Mouse (Mus musculus) frontal cortex, postnatal 14 days (tissue): Measurements from ENCODE around the gene Errfi1.

ENCODE experiments used
- DNase-seq, 2 experiments: peaks; one replicate each; pipeline ENCODE4 v3.0.0; 2022; ENCODE audit warnings: low spot score in 2 of 2

Errfi1 gene

DNA sequence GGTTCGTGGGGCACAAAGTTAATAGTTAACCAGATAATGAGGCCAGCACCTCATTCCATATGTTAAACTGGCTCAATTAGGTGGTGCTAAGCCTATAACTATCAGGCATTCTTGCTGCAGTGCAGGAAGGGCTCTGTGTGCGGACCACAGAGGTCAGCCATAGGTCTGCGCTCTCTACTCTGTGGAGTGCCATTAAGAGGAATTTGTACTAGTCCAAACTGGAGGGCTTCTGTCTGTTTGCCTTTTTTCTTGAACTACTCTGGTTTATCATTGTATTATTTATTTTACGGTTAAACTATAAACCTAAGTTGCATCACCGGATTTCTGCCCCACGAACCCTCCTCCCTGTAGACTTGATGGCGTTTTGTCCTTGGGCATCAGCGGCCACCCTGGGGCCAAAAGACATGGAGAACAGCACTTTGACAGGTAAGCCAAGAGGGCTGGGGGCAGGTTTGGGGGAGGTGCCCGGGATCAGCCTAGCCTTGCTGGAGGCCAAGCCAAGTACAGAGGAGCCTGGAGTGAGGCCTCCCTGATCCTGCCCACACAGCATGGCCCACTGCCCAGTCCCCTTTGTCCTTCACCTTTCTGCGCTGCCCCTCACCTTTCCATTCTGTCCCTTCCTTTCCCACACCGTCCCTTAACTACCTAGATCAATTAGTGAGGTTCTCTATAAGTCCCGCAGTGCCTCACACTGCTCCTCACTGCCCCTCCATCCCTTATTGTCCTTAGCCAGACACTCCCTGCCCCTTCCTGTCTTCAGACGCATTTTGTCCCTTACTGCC is at the start of gene Errfi1:
TSS of gene Errfi1 (plus strand) at position 240 of the 782 bp plus-strand sequence.
- DNase-seq, result no peak

DNA sequence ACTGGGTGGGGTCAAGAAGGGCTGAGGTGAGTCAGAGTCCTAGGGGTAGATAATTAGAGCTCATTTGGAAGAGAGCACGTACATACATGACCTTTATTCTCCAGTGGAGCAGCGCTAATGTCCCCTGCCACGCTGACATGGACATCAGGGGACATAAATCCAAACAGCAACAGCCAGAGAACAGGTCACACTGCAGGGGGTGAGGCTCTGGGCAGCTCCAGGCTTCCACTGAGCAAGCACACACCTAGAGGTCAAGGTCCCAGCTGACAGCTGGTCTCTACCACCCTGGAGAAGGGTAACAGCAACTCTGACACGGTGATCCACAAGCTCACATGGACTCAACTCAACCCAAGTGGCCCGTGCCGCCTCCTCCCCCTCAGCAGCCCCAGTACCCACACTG is 49.5 kb upstream of the Errfi1 start:
- no peak for DNase-seq

DNA sequence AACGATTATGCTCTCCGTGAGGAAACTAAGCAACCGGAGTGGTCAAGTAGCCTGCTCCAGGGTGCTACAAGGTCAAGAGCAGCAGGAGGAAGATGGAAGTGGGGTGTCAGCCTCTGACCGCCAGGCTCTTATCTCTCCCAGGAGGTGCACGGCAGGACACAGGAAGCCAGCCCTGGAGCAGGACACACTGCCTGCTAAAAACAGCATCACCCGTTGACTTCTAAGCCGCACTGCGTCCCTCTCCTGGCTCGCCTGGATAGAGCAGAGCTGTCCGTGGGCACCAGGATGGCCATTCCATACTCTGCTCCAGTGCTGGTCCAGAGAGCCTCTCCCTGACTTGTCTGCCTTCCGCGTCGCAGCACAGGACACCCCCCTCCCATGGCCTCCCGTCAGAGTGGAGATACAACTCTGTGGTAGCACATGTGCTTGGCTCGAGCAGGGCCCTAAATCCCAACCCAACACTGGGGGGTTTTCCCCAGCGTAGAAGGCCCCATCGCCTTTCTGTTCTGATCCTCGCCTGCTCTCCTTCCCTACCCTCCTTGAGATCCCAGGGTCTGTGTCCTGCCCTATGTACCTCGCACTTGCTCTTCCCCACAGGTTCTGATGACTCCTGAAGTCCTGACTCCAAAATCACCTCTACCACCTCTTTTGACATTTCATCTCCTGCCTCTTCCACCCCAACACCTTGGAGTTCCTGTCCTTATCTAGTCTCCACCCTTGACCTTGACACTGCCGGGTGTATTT is 45.8 kb upstream of the Errfi1 start:
- no peak for DNase-seq

GRCm38 (mm10) chr4:150808471-150808847 is 45.3 kb upstream of the Errfi1 start:
- DNase-seq, result no peak

- DNase-seq, result no peak
Measured at GRCm38 (mm10) chr4:150809323-150809722, 44.4 kb upstream of the Errfi1 start.

- no peak for DNase-seq
Measured at GRCm38 (mm10) chr4:150815144-150815543, 38.6 kb upstream of the Errfi1 start.

DNA sequence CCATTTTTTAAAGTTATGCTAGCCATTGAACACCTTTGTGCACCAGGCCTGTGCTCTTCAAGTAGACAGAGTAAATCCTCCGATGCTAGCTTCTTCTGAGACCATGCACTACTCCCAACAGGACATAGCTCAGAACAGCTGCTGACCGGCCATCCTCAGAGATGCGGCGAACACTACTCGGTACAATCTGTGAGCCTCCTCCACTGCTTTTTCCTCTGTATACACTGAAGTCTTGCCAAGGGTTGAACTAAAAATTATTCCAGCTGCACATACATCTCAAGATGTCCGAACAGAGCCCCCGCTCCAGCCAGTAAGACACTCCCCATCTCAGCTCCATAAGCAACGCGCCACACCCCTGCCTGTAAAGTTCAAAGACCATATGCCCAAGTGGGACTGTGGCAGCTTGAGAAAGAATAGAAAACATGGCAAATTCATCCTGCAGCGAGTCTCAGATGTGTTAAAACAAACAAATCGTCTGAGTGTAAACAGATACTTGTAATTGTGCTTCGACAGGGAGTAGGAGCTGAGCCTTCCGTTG is 37.2 kb upstream of the Errfi1 start:
- no peak for DNase-seq

DNA sequence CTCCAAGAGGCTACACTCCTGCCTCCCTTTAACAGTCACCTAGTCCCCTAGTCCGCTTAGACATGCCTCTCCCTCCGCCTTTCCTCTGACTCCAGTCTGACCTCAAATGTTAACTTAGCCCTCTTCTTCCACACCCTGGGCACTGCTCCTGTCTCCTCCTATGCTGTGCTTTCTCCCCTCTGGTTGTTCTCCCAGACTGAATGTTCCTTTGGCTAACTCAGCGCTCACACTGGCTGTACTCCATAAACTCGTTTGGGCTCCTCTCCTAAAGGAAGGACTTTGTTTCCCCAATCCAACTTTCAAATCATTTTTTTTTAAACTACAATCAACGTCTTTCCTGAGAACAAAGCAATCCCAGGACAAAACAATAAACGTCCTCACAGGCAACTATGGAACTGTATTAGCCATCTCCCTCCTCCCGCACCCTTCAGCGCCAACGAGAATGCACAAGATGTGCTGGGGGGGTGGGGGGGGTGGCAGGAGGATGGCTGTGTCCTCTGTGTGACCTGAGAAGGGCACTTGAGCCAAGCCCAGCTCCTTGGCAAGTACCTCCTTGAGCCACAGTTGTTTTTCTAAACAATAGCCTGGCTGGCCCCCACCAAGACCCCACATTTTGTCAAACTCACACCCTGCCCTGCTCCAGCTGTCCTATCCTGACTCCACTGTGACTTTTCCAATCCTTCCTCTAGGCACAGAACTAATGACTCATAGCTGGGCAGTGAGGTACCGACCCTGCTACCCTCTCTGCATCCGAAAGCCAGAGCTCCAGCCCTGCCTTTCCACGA is 34.4 kb upstream of the Errfi1 start:
- no peak for DNase-seq

- no peak for DNase-seq
Measured at GRCm38 (mm10) chr4:150821381-150821780, 32.3 kb upstream of the Errfi1 start.

DNA sequence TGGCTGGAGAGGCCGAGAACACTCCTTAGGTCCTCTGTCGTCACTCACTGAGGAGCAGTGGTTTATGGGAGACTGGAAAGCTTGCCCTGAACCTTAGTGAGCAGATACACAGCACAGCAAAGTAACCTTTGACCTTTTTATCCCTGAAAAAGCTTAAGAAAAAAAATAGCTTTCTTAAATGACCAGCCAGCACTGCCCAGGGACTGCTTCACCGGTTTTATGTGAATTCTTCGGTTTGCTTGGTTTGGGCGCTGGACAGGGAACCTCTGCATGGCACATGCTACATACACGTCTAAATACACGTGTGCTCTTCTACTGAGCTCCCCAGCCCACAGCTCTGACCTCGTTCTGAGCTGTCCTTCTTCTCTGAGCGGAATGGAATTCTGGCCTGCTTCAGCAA is 31.1 kb upstream of the Errfi1 start:
- DNase-seq, result no peak

DNA sequence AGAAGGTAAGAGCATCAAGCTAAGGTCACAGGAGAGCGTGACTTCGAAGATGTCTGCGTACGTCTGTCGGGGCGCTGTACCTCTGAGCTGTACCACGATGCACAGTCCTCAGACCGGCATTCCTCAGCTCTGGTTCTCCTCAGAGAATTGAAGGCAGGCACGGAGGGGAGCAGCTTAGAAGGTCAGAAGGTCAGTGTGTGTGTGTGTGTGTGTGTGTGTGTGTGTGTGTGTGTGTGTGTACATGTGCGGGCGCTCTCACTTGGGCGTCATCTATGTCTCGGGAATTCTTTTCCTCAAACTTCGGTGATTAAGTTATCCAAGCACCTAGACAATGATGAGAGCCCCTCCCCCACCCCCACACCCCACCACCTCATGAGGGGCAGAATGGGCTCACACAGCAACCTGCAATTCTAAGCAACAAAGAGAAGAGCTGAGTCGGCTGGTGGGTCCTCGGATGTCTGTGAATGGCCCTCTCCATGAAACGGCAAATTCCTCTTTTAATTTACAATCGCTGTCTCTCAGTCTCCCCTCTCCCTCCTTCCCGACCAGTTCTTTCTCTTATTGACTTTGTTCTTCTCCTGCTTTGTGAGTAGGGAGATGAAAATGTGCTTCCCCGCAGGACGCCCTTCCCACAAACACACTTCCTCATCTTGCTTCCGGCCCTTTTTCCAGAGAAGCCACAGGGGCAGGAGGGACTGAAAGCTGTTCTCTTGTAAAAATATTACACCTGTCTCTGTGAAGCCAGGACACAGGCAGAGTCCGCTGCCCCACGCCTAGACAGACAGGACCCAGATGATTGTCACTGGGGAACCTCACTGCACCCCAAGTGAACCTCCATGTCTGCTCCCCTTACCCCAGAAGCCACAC is 29.9 kb upstream of the Errfi1 start:
- no peak for DNase-seq

GRCm38 (mm10) chr4:150824877-150825276 is 28.8 kb upstream of the Errfi1 start:
- no peak for DNase-seq

- no peak for DNase-seq
Measured at GRCm38 (mm10) chr4:150825531-150825930, 28.2 kb upstream of the Errfi1 start.

- DNase-seq, result no peak
Measured at GRCm38 (mm10) chr4:150831321-150831720, 22.4 kb upstream of the Errfi1 start.

DNA sequence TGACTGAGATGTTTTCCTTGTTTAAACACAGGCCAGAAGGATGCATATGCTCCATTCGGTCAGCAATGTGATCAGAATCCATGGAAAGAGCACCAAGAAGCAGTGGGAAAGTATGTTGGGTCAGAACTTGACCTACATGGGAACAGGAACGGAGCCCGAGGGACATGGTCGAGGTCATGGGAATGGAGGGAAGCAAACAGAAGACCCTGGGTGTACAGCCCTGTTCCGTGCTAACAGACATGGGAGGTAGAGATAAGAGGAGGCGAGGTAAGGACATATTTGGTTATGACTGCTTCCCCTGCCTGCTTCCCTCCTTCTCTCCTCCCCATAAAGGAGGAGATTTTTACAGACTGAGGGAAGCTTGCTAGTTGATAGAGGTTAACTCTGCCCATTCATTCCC is 21.8 kb upstream of the Errfi1 start:
- no peak for DNase-seq

GRCm38 (mm10) chr4:150835163-150835562 is 18.6 kb upstream of the Errfi1 start:
- DNase-seq, result no peak

- no peak for DNase-seq
Measured at GRCm38 (mm10) chr4:150836258-150836657, 17.5 kb upstream of the Errfi1 start.

DNA sequence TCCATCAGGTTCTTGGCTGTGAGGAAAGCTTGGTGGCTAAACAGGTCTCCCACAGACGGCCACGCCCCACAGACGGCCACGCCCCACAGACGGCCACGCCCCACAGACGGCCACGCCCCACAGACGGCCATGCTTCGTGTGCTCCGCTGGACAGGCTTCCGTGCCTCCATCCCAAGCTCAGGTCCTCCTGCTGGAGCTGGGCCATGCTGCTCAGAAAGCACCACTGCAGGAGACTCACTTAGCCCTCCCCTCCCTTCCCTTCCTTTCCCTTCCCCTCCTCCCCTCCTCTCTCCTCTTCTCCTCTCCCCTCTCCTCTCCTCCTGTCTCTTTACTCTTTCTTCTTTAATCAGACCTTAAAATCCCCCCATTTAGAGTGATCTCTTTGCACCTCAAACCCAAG is 16.8 kb upstream of the Errfi1 start:
- DNase-seq, result no peak

DNA sequence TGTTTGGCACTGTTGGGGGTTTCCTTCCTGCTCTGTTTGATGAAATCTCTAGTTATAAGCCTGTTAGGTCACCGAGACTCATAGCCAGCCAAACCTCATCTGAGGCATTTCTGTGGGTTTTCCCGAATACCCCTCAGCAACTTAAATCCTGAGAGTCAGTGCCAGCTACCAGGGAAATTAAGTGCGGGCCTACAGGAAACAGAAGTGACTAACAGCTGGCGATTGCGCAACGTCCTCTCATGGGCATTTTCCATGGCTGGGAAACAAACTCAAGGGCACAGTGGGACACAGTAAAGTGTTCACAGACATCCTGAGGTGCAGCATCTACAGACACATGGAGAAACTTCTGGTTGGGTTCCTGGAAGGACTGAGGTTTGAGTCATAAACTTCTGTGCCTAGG is 16.3 kb upstream of the Errfi1 start:
- DNase-seq, result no peak

DNA sequence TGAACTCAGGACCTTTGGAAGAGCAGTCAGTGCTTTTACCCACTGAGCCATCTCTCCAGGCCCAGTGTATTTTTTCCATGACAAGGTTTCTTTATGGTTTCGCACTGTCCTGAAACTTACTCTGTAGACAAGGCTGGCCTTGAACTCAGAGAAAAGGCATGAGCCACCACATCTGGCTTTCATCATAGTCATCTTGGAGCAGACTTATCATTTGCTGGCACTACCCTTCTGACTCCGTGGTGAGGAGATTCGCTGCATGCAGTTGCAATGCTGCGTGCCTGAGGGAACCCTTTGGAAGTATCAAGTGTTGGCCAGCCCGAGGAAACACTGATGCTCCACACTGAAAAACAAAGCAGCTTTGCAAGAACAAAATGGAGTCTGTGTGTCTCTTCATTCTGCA is 11.7 kb upstream of the Errfi1 start:
- DNase-seq, result no peak

- no peak for DNase-seq
Measured at GRCm38 (mm10) chr4:150843181-150843580, 10.5 kb upstream of the Errfi1 start.
